35 mouse cellular contexts compared by ENCODE assay signal in genomic region chr9:16168051-16168450, GRCm38 (mm10).
DNase-seq lines count a peak whose midpoint lies in the region; ATAC-seq and TF ChIP-seq lines count a peak whose summit lies in the region.
"Had no signal": no experiment of that assay in that cellular context is flagged by ENCODE, and none has a peak within 500 bp of the region (broad histone marks: within the 10 kb centered on the region; RNA-seq: fewer than 3 reads in every experiment).

No protein-coding gene starts in this region.

- 0 out of 2 replicates have a peak overlapping the region, but pooled peaks have one; percentile 13 for H3K27ac ChIP-seq in midbrain, embryonic 14.5 days (replicated peaks; ENCODE audit: low read depth, low read length)
- no peak overlapping the region for H3K27ac ChIP-seq in midbrain, postnatal 0 days (ENCODE audit: low read depth, low read length)
- no peak overlapping the region for H3K27ac ChIP-seq in heart, embryonic 10.5 days
- H3K27ac ChIP-seq: embryonic facial prominence, embryonic 10.5 days; embryonic facial prominence, embryonic 15.5 days; forebrain, embryonic 10.5 days; forebrain, embryonic 15.5 days; hindbrain, embryonic 12.5 days; hindbrain, postnatal 0 days; intestine, embryonic 15.5 days; kidney, postnatal 0 days; limb, embryonic 10.5 days; limb, embryonic 15.5 days; liver, embryonic 15.5 days; midbrain, embryonic 15.5 days; neural tube, embryonic 12.5 days had no signal

- no peak for TF ChIP-seq CTCF in midbrain, postnatal 0 days (IDR thresholded peaks at IDR 0.05)

- H3K4me2 ChIP-seq in midbrain, embryonic 14.5 days (ENCODE audit: low read length): no peak overlapping the region
- no peak overlapping the region for H3K4me2 ChIP-seq in midbrain, postnatal 0 days (ENCODE audit: low read depth, low read length, poor library complexity, severe bottlenecking)
- H3K4me2 ChIP-seq: embryonic facial prominence, embryonic 15.5 days; forebrain, embryonic 15.5 days; heart, embryonic 11.5 days; hindbrain, embryonic 12.5 days; intestine, embryonic 15.5 days; limb, embryonic 15.5 days; liver, embryonic 15.5 days; midbrain, embryonic 15.5 days; neural tube, embryonic 12.5 days had no signal

- DNase-seq in lung, adult 18-20 months: peak; percentile 24 to 52
- no peak for DNase-seq in lung, postnatal 14 days
- DNase-seq in midbrain, embryonic 14.5 days: no peak
- no peak for DNase-seq in midbrain, postnatal 0 days (ENCODE audit: low spot score)
- DNase-seq in adipocyte (ENCODE audit: low spot score): peak; percentile 3
- DNase-seq in thymus, postnatal 25 days: no peak
- no peak for DNase-seq in heart, embryonic 10.5 days (ENCODE audit: low spot score)
- DNase-seq: adrenal gland, postnatal 25 days; B cell, adult 2 months; cerebellum, adult 18-20 months; cerebellum, postnatal 14 days; gastrocnemius, postnatal 25 days; heart, adult 11 months; heart, postnatal 36 days; kidney, adult 2 months; kidney, postnatal 4 days; right cerebral cortex, adult 18-20 months; spleen, adult 18-20 months; thymus, postnatal 14 days had no signal

- no peak for ATAC-seq in midbrain, embryonic 14.5 days (ENCODE audit: low FRiP score, low TSS enrichment)
- ATAC-seq in midbrain, postnatal 0 days (ENCODE audit: low FRiP score): no peak
- ATAC-seq: forebrain, embryonic 15.5 days; hindbrain, postnatal 0 days; intestine, embryonic 15.5 days; midbrain, embryonic 15.5 days had no signal

- H3K36me3 ChIP-seq in midbrain, embryonic 14.5 days (ENCODE audit: control insufficient read depth, insufficient read depth, low read length): no peaks in the 10 kb centered on the region
- H3K36me3 ChIP-seq in midbrain, postnatal 0 days (ENCODE audit: insufficient read depth, low read length): no peaks in the 10 kb centered on the region
- no peaks in the 10 kb centered on the region for H3K36me3 ChIP-seq in heart, embryonic 10.5 days
- H3K36me3 ChIP-seq: embryonic facial prominence, embryonic 10.5 days; embryonic facial prominence, embryonic 15.5 days; forebrain, embryonic 10.5 days; forebrain, embryonic 15.5 days; G1E; hindbrain, embryonic 12.5 days; intestine, embryonic 15.5 days; limb, embryonic 10.5 days; limb, embryonic 15.5 days; liver, embryonic 15.5 days; midbrain, embryonic 15.5 days; neural tube, embryonic 12.5 days had no signal

- 78% methylated on average over 2 of the region's 2 CpGs for WGBS in midbrain, embryonic 14.5 days
- WGBS in midbrain, postnatal 0 days: 79% methylated on average over 2 of the region's 2 CpGs
- 65% methylated on average over 2 of the region's 2 CpGs for WGBS in heart, embryonic 10.5 days

- no peaks in the 10 kb centered on the region for H3K9me3 ChIP-seq in midbrain, embryonic 14.5 days (ENCODE audit: control insufficient read depth, low read length)
- H3K9me3 ChIP-seq in midbrain, postnatal 0 days (ENCODE audit: low read length): no peaks in the 10 kb centered on the region
- H3K9me3 ChIP-seq in heart, embryonic 10.5 days: no peaks in the 10 kb centered on the region
- H3K9me3 ChIP-seq: embryonic facial prominence, embryonic 10.5 days; embryonic facial prominence, embryonic 15.5 days; forebrain, embryonic 10.5 days; forebrain, embryonic 15.5 days; G1E; hindbrain, embryonic 12.5 days; intestine, embryonic 15.5 days; limb, embryonic 10.5 days; limb, embryonic 15.5 days; liver, embryonic 15.5 days; megakaryocyte, embryonic 14.5 days; midbrain, embryonic 15.5 days; neural tube, embryonic 12.5 days had no signal

- H3K4me1 ChIP-seq in midbrain, embryonic 14.5 days (ENCODE audit: control insufficient read depth, insufficient read depth, low read length): no peaks in the 10 kb centered on the region
- no peaks in the 10 kb centered on the region for H3K4me1 ChIP-seq in midbrain, postnatal 0 days (ENCODE audit: insufficient read depth, low read length)
- peaks cover 7% of the 10 kb centered on the region; the same call in 1 of the 2 replicates for H3K4me1 ChIP-seq in heart, embryonic 10.5 days
- H3K4me1 ChIP-seq: embryonic facial prominence, embryonic 10.5 days; embryonic facial prominence, embryonic 15.5 days; forebrain, embryonic 15.5 days; hindbrain, embryonic 12.5 days; intestine, embryonic 15.5 days; limb, embryonic 10.5 days; limb, embryonic 15.5 days; liver, embryonic 15.5 days; midbrain, embryonic 15.5 days; neural tube, embryonic 12.5 days had no signal

- no peak overlapping the region for H3K4me3 ChIP-seq in midbrain, embryonic 14.5 days (replicated peaks; ENCODE audit: low read depth, low read length)
- no peak overlapping the region for H3K4me3 ChIP-seq in midbrain, postnatal 0 days (ENCODE audit: low read depth, low read length)
- no peak overlapping the region for H3K4me3 ChIP-seq in heart, embryonic 10.5 days
- H3K4me3 ChIP-seq: embryonic facial prominence, embryonic 10.5 days; embryonic facial prominence, embryonic 15.5 days; forebrain, embryonic 10.5 days; forebrain, embryonic 15.5 days; hindbrain, embryonic 12.5 days; intestine, embryonic 15.5 days; limb, embryonic 10.5 days; limb, embryonic 15.5 days; liver, embryonic 15.5 days; megakaryocyte, embryonic 14.5 days; midbrain, embryonic 15.5 days; neural tube, embryonic 12.5 days had no signal

- no peaks in the 10 kb centered on the region for H3K27me3 ChIP-seq in midbrain, embryonic 14.5 days (ENCODE audit: control insufficient read depth, insufficient read depth, low read length)
- H3K27me3 ChIP-seq in midbrain, postnatal 0 days (ENCODE audit: insufficient read depth, low read length): no peaks in the 10 kb centered on the region
- H3K27me3 ChIP-seq in heart, embryonic 10.5 days (ENCODE audit: insufficient read depth, poor library complexity, severe bottlenecking): no peaks in the 10 kb centered on the region
- H3K27me3 ChIP-seq: embryonic facial prominence, embryonic 15.5 days; forebrain, embryonic 15.5 days; hindbrain, embryonic 12.5 days; intestine, embryonic 15.5 days; limb, embryonic 15.5 days; liver, embryonic 15.5 days; megakaryocyte, embryonic 14.5 days; midbrain, embryonic 15.5 days; neural tube, embryonic 12.5 days had no signal

- H3K9ac ChIP-seq in midbrain, embryonic 14.5 days (replicated peaks; ENCODE audit: low read length): no peak overlapping the region
- H3K9ac ChIP-seq in midbrain, postnatal 0 days (replicated peaks; ENCODE audit: low read length, poor library complexity, severe bottlenecking): no peak overlapping the region
- H3K9ac ChIP-seq: embryonic facial prominence, embryonic 15.5 days; forebrain, embryonic 15.5 days; hindbrain, embryonic 12.5 days; intestine, embryonic 15.5 days; limb, embryonic 15.5 days; liver, embryonic 15.5 days; midbrain, embryonic 15.5 days; neural tube, embryonic 12.5 days had no signal

Comparison
In these comparisons a context has a peak if more than half of its experiments do, and no peak if none do; other contexts are left out.
1. DNase-seq: peak in lung, adult 18-20 months (2 of 2) and adipocyte (single experiment); none in lung, postnatal 14 days (single experiment), midbrain, embryonic 14.5 days (single experiment), midbrain, postnatal 0 days (single experiment), thymus, postnatal 25 days (single experiment) and heart, embryonic 10.5 days (single experiment).